Mouse (Mus musculus): Measurements from ENCODE around the gene Ncapd2.

Gene Ncapd2

DNA sequence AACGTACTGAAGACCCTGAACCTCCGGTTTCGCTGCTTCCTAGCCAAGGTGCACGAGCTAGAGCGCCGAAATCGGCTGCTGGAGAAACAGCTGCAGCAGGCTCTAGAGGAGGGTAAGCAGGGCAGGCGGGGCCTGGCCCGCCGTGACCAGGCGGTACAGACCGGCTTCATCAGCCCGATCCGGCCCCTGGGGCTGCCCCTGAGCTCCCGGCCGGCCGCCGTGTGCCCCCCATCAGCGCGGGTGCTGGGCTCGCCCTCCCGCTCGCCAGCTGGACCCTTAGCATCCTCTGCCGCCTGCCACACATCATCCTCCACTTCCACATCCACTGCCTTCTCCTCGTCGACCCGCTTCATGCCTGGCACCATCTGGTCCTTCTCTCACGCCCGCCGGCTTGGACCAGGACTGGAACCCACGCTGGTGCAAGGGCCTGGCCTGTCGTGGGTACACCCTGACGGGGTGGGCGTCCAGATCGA is 46.0 kb downstream of the Ncapd2 start:
- DNase-seq = no peak

DNA sequence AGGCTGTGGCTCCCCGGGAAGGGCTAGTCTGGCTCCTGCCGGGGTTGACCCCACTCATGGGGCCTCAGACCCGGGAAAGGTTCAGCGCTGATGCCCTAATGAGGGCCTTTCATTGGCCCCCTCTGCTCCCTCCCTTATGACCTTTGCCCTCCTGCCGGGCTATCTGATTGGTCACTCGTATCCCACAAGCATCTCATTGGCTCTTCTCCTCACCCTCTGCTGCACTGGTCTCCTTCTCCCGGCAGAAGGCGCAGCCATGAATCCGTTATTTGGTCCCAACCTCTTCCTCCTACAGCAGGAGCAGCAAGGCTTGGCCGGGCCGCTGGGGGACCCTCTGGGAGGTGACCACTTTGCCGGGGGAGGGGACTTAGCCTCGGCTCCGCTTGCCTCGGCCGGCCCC is 46.5 kb downstream of the Ncapd2 start, which contains the start of gene Iffo1:
Iffo1 (plus strand) TSS at position 241 of the 400 bp plus-strand sequence.
- DNase-seq = peak; percentile 90

DNA sequence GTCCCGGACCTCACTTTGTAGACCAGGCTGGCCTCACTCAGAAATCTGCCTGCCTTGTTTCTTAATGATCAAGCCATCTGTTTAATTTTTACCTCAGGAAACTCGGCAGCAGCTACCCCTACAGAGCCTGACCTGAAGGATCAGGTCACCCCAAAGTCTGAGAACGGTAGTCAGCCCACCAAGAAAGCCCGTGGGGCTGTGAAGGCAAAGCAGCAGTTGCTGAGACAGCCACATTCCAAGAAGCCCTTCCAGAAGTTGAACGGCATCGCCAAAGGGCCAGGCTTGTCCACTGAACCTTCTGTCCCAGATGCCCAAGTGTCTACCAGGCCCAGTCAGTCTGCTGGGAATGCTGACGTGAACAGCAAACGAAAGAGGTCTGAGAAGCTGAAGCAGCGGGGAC is 47.6 kb downstream of the Ncapd2 start:
- DNase-seq = peak; percentile 31

DNA sequence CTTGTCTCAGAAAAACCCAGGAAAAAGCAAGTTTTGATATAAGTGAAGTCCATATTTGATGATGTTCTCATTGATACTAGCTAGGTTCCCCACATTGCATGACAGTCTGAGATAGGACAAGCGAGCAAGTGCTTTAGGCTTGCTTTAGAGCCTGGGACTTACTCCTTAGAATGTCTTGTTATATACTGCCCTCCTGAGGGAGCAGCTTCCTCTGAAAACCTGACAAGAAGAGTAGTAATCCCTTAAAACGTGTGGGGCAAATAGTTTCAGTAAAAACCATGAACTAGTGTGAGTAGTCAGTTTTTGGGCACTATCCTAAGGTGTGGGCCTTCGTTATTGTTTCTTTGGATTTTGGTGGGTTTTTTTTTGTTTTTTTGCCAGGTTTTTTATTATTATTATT is 48.4 kb downstream of the Ncapd2 start:
- no peak for DNase-seq

DNA sequence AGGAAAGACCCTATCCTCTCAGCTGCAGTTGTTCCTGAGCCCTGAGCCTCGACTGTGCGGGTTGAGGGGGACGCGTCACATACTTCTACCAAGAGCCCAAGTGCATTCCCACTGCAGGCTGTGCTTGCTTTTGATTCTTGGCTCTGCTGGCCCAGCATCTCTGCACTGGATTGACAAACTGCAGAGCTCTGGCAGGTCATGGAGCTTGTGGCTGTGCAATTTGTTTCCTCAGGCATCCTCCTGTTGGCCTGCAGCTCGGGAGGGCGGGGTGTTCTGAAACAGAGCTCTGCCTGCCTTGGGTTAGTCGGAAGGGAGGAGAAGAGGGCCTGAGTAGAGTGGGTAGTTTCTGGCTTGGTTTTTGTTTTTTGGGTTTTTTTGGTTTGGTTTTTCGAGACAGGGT is 49.1 kb downstream of the Ncapd2 start:
- DNase-seq = no peak

DNA sequence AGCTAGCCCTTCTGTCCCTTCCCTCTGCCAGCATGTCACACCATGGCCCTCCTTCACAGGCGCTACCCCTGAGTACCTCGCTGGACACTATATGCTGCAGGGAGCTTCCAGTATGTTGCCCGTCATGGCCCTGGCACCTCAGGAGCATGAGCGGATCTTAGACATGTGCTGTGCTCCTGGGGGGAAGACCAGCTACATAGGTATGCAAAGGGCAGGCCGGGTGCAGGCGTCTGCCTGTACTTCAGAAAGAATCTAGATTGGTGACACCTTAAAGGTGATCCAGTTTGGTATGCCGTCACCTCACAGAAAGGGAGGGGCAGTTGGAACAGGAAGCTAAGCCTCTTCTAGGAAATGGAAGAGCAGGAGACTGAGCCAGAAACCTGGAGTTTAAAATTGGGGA is 51.8 kb downstream of the Ncapd2 start:
- no peak for DNase-seq

DNA sequence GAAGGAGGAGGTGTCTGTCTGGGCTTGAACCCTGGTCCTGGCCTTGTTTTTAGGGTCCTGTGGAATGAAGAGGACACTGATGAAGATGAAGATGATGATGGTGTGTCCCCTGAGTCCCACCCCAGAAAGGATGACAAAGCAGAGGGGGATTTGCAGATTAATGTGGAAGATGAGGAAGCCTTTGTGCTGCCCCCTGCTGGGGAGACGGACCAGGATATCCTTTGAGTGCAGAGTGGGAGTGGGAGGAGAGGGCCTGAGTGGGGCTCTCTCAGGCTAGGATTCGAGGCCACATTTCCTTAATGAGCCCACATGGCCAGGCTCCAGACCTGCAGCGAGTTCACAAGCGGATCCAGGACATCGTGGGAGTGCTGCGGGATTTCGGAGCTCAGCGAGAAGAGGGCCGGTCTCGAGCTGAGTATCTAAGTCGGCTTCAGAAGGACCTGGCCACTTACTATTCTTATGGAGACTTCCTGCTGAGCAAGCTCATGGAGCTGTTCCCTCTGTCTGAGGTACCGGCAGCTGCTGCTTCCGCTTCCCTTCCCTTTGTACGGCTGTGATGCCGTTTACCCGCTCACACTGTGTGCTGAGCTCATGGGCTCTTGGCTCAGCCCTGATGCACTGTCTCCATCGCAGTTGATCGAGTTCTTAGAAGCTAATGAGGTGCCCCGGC is 54.4 kb downstream of the Ncapd2 start:
- peak; percentile 45 for DNase-seq

DNA sequence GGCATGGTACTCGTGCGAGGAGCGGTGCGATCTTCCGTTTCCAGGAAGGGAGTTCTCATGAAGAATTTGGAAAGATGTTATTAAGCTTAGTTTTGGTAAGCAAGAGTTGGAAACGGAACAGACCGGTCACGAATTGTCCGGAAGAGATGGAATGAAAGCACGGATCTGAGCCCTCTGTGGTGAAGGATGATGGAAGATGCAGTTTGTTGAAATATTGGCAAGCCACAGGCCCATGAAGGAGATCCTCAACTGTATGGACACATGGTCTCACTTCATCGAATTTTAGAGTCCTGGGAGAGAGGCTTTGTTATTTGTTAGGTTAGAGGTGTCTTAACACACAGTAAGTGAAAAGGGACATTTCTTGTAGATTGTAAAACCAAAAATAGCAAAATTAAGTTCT is 59.0 kb downstream of the Ncapd2 start:
- no peak for DNase-seq

DNA sequence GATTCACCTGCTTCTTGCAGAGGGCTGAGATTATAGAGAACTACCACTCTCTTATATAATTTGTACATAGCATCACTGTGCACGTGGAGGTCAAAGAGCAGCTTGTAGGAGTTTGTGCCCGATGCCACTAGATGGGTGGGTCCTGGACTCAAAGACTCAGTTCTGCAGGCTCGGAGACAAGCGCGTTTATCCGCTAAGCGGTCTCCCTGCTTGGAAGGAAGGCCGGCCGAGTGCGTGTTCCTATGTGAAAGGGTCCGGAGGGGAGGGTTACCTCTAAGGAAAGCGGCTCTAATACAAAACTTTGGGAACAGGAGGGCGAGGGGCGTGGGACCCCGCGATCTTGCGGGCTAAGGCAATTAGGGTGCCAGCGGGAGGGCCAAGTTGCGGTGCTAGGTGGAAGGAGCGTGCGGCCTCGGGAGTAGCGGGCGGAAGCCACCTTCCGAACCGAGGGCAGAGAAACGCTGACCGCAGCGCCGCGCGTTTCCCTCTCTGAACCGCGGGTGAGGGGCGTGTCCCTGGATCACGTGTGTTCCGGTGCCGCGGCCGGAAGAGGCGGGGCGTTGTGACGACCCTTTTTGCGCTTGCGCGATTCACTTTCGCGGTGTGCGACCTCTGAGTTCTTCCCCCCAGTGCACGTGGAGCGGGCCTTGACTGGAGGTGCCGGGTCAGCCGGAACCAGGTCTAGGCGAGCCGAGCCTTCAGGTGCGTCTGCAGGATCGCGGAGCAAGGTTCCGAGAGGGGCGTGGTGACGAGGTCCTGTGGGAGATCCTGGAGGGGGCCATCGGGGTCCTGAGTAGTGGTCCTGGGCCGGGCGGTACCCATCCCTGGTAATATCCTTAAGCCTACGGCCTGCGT is 60.0 kb downstream of the Ncapd2 start, which contains the start of gene Nop2:
Nop2 (plus strand) TSS at position 608 of the 855 bp plus-strand sequence.
- peak; percentile 89 for DNase-seq

DNA sequence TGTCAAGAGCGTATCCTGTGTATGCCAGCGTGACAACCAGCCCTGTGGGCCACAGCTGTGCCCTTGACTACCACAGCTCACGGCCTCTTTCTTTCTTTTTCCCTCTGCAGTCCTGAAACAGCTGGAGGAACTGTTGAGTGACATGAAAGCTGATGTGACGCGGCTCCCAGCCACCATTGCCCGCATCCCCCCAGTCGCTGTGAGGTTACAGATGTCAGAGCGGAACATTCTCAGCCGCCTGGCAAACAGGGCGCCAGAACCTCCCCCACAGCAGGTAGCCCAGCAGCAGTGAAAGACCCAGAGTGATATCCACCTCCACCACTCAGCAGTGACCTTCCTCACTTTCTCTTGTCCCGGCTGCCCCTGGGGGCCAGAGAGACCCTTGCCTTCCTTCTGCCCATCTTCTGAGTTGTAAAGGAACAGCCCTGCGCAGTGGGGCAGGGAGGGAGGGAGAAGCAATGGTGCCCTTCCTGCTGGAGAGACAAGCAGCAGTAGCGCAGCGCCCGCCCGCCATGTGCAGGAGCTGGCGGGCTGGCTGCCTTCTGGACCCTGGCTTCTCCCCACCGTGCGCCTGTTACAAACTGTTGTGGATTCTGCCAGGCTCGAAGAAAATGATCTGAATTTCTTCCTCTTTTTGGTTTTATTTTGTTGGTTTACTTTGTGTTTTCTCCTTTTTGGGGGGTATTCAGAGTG is 61.6 kb downstream of the Ncapd2 start:
- no peak for DNase-seq

DNA sequence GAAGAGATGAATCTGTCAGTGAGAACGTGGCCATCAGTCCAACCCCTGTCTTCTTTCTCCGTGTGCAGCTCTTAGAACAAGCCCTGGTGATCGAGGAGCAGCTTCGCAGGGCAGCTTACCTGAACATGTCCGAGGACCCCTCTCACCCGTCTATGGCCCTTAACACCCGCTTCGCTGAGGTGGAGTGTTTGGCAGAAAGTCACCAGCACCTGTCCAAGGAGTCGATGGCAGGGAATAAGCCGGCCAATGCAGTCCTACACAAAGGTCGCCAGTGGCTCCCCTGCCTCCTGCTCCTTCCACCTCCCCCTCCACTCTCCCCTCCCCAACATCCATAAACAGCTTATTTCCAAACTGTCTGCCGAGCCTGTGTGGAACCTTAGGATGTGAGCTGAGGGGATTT is 62.8 kb downstream of the Ncapd2 start:
- DNase-seq = no peak

DNA sequence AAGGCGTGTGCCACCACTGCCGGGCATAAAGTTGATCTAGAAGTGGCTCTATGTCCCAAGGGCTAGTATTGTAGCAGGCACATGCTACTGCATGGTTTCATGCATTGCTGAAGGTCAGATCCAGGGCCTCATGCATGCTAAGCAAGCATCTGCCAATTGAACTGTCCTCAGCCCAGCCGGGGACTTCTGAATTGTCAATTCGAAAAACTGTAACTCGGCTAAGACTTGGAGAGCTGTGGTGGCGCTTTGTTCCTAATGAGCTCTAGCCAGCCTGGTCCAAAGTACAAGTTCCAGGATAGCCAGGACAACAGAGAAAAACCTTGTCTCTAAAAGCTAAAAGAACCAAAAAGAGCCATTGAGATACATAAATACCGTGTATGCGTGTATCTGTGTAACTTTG is 72.1 kb downstream of the Ncapd2 start:
- peak; percentile 34 for DNase-seq

All from kidney, adult 18-20 months (tissue).